Mouse (Mus musculus): ENCODE results near the gene Myh1. TPM values are rescaled to one million over a fixed set of nuclear protein-coding genes. Genes with fewer than 3 reads are reported as not detected.

The Myh1 gene
- polyA plus RNA-seq, 1 experiment from 2014 or later = 0.16 TPM

DNA sequence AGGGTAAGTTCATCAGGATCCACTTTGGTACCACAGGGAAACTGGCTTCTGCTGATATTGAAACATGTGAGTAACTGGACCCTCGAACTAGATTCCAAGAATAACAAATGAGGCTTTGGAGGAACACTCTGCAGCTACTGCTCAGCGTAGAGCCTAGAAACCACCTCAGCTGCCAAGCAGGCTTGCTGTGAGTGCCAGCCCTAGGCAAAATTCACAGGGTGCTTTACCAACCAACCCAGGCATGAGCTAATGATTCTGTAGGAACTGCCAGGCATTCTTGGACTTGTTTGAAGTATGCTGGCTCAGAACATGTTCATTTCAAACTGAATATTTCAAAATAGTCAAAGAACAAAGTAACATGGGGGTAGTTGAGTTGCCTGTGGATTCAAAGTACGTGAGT is 4.9 kb downstream of the Myh1 start:
- Histone ChIP-seq H3K4me2 (ENCODE audit: low read depth, low read length) (no peak overlapping the region), H3K36me3 (ENCODE audit: control insufficient read depth, insufficient read depth) (no peaks in the 10 kb centered on the region), H3K9me3 (replicated peaks; ENCODE audit: control insufficient read depth, low read length) (no peaks in the 10 kb centered on the region), H3K9ac (ENCODE audit: low read length) (no peak overlapping the region), H3K27me3 (ENCODE audit: control insufficient read depth, insufficient read depth, low read length) (no peaks in the 10 kb centered on the region; the same call in 1 of the 2 replicates), H3K27ac (ENCODE audit: low read length) (no peak overlapping the region), H3K4me1 (ENCODE audit: control insufficient read depth, insufficient read depth, low read length) (no peaks in the 10 kb centered on the region), H3K4me3 (ENCODE audit: low read length) (no peak overlapping the region)
- ATAC-seq (replicated peaks; ENCODE audit: extremely low read depth, insufficient read depth, low FRiP score) = no peak
- WGBS = 70% methylated on average over 3 of the region's 3 CpGs

- no peak overlapping the region for H3K4me3 ChIP-seq (ENCODE audit: low read length)
- H3K4me2 ChIP-seq (ENCODE audit: low read depth, low read length) = no peak overlapping the region
- no peaks in the 10 kb centered on the region for H3K27me3 ChIP-seq (ENCODE audit: control insufficient read depth, insufficient read depth, low read length)
- no peak overlapping the region for H3K27ac ChIP-seq (ENCODE audit: low read length)
- ATAC-seq (replicated peaks; ENCODE audit: extremely low read depth, insufficient read depth, low FRiP score) = no peak
- 85% methylated on average over 8 of the region's 8 CpGs for WGBS
- no peaks in the 10 kb centered on the region for H3K9me3 ChIP-seq (replicated peaks; ENCODE audit: control insufficient read depth, low read length)
- H3K36me3 ChIP-seq (ENCODE audit: control insufficient read depth, insufficient read depth) = no peaks in the 10 kb centered on the region
- H3K4me1 ChIP-seq (ENCODE audit: control insufficient read depth, insufficient read depth, low read length) = no peaks in the 10 kb centered on the region
- no peak overlapping the region for H3K9ac ChIP-seq (ENCODE audit: low read length)
Observed at GRCm38 (mm10) chr11:67221803-67222202, 22.0 kb downstream of the Myh1 start.

DNA sequence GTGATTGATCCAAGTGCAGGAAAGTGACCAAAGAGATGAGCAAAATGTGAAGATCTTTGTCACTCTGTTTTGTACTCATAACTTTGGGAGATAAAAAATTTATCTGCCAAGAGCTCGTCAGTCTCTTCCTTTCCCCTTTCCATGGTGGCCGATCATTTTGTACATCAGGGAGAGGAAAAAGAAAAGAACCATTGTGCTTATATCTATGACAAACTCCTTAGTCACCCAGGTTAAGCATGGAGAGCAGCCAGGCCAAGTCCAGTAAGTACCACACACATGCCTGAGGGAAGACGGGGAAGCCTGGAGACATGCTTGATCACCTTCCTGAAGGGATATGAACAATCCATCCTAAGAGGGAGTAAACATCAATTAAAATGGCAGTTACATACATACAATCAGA is 24.6 kb downstream of the Myh1 start:
- H3K4me1 ChIP-seq (ENCODE audit: control insufficient read depth, insufficient read depth, low read length) = no peaks in the 10 kb centered on the region
- H3K36me3 ChIP-seq (ENCODE audit: control insufficient read depth, insufficient read depth) = no peaks in the 10 kb centered on the region
- no peaks in the 10 kb centered on the region for H3K27me3 ChIP-seq (ENCODE audit: control insufficient read depth, insufficient read depth, low read length)
- H3K9me3 ChIP-seq (replicated peaks; ENCODE audit: control insufficient read depth, low read length) = no peaks in the 10 kb centered on the region
- WGBS = 73% methylated on average over 3 of the region's 3 CpGs
- H3K4me2 ChIP-seq (ENCODE audit: low read depth, low read length) = no peak overlapping the region
- H3K4me3 ChIP-seq (ENCODE audit: low read length) = no peak overlapping the region
- no peak overlapping the region for H3K9ac ChIP-seq (ENCODE audit: low read length)
- H3K27ac ChIP-seq (ENCODE audit: low read length) = no peak overlapping the region
- no peak for ATAC-seq (replicated peaks; ENCODE audit: extremely low read depth, insufficient read depth, low FRiP score)

GRCm38 (mm10) chr11:67228731-67229130 is 28.9 kb downstream of the Myh1 start:
- Histone ChIP-seq H3K9ac (ENCODE audit: low read length) (no peak overlapping the region), H3K4me2 (ENCODE audit: low read depth, low read length) (no peak overlapping the region), H3K9me3 (replicated peaks; ENCODE audit: control insufficient read depth, low read length) (no peaks in the 10 kb centered on the region), H3K4me3 (ENCODE audit: low read length) (no peak overlapping the region), H3K27ac (ENCODE audit: low read length) (no peak overlapping the region), H3K36me3 (ENCODE audit: control insufficient read depth, insufficient read depth) (no peaks in the 10 kb centered on the region), H3K27me3 (ENCODE audit: control insufficient read depth, insufficient read depth, low read length) (no peaks in the 10 kb centered on the region), H3K4me1 (ENCODE audit: control insufficient read depth, insufficient read depth, low read length) (no peaks in the 10 kb centered on the region)
- WGBS = 69% methylated on average over 3 of the region's 3 CpGs
- no peak for ATAC-seq (replicated peaks; ENCODE audit: extremely low read depth, insufficient read depth, low FRiP score)

DNA sequence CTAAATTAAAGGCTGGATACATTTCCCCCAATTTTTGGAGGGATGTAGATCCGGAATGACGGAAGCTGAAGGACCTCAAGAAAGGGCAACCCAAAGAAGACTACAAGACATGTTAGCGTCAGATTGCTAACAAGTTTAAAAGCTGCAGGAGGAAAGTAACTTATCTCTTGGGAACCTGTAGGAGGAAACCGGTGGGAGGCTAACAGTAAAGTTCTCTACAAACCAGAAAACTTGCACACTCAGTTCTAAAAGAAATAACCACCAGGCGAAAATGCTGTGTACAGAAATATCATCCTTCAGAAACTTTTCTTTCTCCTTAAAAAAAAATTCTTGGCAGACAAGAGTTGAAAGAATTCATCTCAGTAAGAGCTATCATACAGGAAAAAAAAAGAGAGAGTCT is 29.3 kb downstream of the Myh1 start:
- Histone ChIP-seq H3K36me3 (ENCODE audit: control insufficient read depth, insufficient read depth) (no peaks in the 10 kb centered on the region), H3K27ac (ENCODE audit: low read length) (no peak overlapping the region), H3K4me3 (ENCODE audit: low read length) (no peak overlapping the region), H3K4me1 (ENCODE audit: control insufficient read depth, insufficient read depth, low read length) (no peaks in the 10 kb centered on the region), H3K9ac (ENCODE audit: low read length) (no peak overlapping the region), H3K9me3 (replicated peaks; ENCODE audit: control insufficient read depth, low read length) (no peaks in the 10 kb centered on the region), H3K27me3 (ENCODE audit: control insufficient read depth, insufficient read depth, low read length) (no peaks in the 10 kb centered on the region), H3K4me2 (ENCODE audit: low read depth, low read length) (no peak overlapping the region)
- no peak for ATAC-seq (replicated peaks; ENCODE audit: extremely low read depth, insufficient read depth, low FRiP score)
- WGBS = 65% methylated on average over 5 of the region's 5 CpGs

DNA sequence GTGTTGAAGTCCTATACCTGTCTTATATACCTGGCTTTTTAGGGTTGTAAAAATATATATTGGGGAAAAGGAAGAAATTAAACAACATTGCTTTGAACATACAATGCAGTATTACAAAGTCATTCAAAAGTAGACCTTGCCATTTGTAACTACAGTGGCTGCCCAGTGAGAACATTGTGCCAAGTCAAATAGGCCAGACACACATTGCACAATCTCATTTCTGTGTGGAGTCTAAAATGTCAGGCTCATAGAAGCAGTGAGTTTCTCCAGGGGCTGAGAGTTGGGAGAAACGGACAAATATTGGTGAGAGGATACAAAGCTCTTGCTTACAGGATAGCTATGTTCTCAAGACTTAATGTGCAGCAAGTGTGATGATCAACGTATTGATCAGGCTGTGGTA is 30.1 kb downstream of the Myh1 start:
- H3K4me1 ChIP-seq (ENCODE audit: control insufficient read depth, insufficient read depth, low read length) = no peaks in the 10 kb centered on the region
- no peaks in the 10 kb centered on the region for H3K36me3 ChIP-seq (ENCODE audit: control insufficient read depth, insufficient read depth)
- no peak overlapping the region for H3K4me3 ChIP-seq (ENCODE audit: low read length)
- H3K9ac ChIP-seq (ENCODE audit: low read length) = no peak overlapping the region
- H3K4me2 ChIP-seq (ENCODE audit: low read depth, low read length) = no peak overlapping the region
- no peak overlapping the region for H3K27ac ChIP-seq (ENCODE audit: low read length)
- WGBS = 72% methylated on average over 2 of the region's 2 CpGs
- H3K9me3 ChIP-seq (replicated peaks; ENCODE audit: control insufficient read depth, low read length) = no peaks in the 10 kb centered on the region
- no peaks in the 10 kb centered on the region for H3K27me3 ChIP-seq (ENCODE audit: control insufficient read depth, insufficient read depth, low read length)
- ATAC-seq (replicated peaks; ENCODE audit: extremely low read depth, insufficient read depth, low FRiP score) = no peak

GRCm38 (mm10) chr11:67235639-67236358 is 35.9 kb downstream of the Myh1 start:
- no peak overlapping the region for H3K4me2 ChIP-seq (ENCODE audit: low read depth, low read length)
- H3K36me3 ChIP-seq (ENCODE audit: control insufficient read depth, insufficient read depth) = no peaks in the 10 kb centered on the region
- WGBS = 68% methylated on average over 5 of the region's 5 CpGs
- no peak overlapping the region for H3K9ac ChIP-seq (ENCODE audit: low read length)
- no peak overlapping the region for H3K27ac ChIP-seq (ENCODE audit: low read length)
- ATAC-seq (replicated peaks; ENCODE audit: extremely low read depth, insufficient read depth, low FRiP score) = no peak
- no peak overlapping the region for H3K4me3 ChIP-seq (ENCODE audit: low read length)
- H3K27me3 ChIP-seq (ENCODE audit: control insufficient read depth, insufficient read depth, low read length) = no peaks in the 10 kb centered on the region
- no peaks in the 10 kb centered on the region for H3K9me3 ChIP-seq (replicated peaks; ENCODE audit: control insufficient read depth, low read length)
- no peaks in the 10 kb centered on the region for H3K4me1 ChIP-seq (ENCODE audit: control insufficient read depth, insufficient read depth, low read length)

DNA sequence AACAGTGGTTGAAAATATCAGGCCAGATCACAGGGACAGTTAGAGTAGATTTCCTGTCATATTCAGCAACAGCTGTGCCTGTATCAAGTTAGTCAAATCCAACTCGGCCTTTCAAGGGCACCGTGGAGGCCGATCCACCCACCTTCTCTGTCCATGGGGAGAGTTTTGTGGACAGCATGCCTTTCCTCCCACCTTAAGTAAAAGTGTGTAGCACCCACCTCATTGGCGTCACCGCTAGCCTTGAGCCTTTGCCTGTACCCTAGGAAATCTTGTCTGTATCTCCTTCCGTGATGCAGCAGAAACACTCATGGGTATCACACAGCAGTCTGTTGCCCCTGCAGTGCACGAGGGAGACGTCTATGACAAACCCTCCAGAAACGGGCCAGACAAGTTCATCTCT is 36.9 kb downstream of the Myh1 start:
- no peak for ATAC-seq (replicated peaks; ENCODE audit: extremely low read depth, insufficient read depth, low FRiP score)
- no peak overlapping the region for H3K9ac ChIP-seq (ENCODE audit: low read length)
- no peaks in the 10 kb centered on the region for H3K4me1 ChIP-seq (ENCODE audit: control insufficient read depth, insufficient read depth, low read length)
- H3K4me2 ChIP-seq (ENCODE audit: low read depth, low read length) = no peak overlapping the region
- no peaks in the 10 kb centered on the region for H3K9me3 ChIP-seq (replicated peaks; ENCODE audit: control insufficient read depth, low read length)
- H3K27me3 ChIP-seq (ENCODE audit: control insufficient read depth, insufficient read depth, low read length) = no peaks in the 10 kb centered on the region
- H3K27ac ChIP-seq (ENCODE audit: low read length) = no peak overlapping the region
- no peak overlapping the region for H3K4me3 ChIP-seq (ENCODE audit: low read length)
- no peaks in the 10 kb centered on the region for H3K36me3 ChIP-seq (ENCODE audit: control insufficient read depth, insufficient read depth)
- 82% methylated on average over 9 of the region's 9 CpGs for WGBS

DNA sequence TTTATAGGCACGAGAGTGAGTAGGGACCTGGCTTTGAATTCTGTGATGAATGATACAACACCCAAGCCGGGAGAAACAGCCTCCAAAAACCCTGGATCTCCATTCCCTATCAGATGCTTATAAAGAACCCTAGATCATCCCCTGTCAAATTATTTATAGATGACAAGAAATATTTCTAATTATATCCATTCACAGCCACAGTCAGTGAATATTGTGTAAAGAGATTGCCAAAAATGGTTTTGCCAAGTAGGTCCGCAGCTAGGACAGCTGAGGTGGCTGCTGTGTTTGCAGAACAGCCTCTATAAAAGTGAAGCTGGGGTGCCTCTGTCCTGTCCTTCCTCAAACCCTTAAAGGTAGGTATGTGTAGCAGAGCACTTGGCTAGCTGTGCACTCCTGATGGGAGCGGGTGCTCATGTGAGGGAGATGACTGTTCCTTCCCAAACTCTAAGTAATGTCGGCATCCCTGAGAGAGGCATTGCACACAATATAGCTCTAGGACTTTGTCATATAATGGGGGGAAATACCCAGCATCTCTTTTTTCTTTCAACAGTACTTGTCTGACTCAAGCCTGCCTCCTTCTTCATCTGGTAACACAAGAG is 37.7 kb downstream of the Myh1 start, which contains the start of gene Myh4:
Gene Myh4 (plus strand): TSS at position 549 of the 599 bp plus-strand sequence.
- WGBS = 78% methylated on average over 5 of the region's 5 CpGs
- H3K36me3 ChIP-seq (ENCODE audit: control insufficient read depth, insufficient read depth) = no peaks in the 10 kb centered on the region
- no peaks in the 10 kb centered on the region for H3K27me3 ChIP-seq (ENCODE audit: control insufficient read depth, insufficient read depth, low read length)
- H3K9me3 ChIP-seq (replicated peaks; ENCODE audit: control insufficient read depth, low read length) = no peaks in the 10 kb centered on the region
- no peak within 1 kb of the TSS for H3K4me2 ChIP-seq (ENCODE audit: low read depth, low read length)
- no peaks in the 10 kb centered on the region for H3K4me1 ChIP-seq (ENCODE audit: control insufficient read depth, insufficient read depth, low read length)
- H3K4me3 ChIP-seq (ENCODE audit: low read length) = no peak within 1 kb of the TSS
- H3K27ac ChIP-seq (ENCODE audit: low read length) = no peak within 1 kb of the TSS
- no peak within 1 kb of the TSS for H3K9ac ChIP-seq (ENCODE audit: low read length)
- ATAC-seq (replicated peaks; ENCODE audit: extremely low read depth, insufficient read depth, low FRiP score) = no peak

Data from heart, embryonic 16.5 days (tissue).